11 mouse cellular contexts compared by ENCODE assay signal in genomic region chr10:108831801-108832200, GRCm38 (mm10).
DNase-seq lines count a peak whose midpoint lies in the region; ATAC-seq and TF ChIP-seq lines count a peak whose summit lies in the region.
"Had no signal": no experiment of that assay in that cellular context is flagged by ENCODE, and none has a peak within 500 bp of the region (broad histone marks: within the 10 kb centered on the region; RNA-seq: fewer than 3 reads in every experiment).

No protein-coding gene starts in this region.

- no peak for DNase-seq in heart, adult 8-10 months (ENCODE audit: low spot score)
- peak; percentile 3 for DNase-seq in A20 (ENCODE audit: low read depth, low spot score)
- peak; percentile 58 to 69 for DNase-seq in cerebellum, adult 2 months
- no peak for DNase-seq in midbrain, embryonic 11.5 days (ENCODE audit: low spot score, missing footprints)
- DNase-seq in right cerebral cortex, adult 18-20 months, result no peak
- no peak for DNase-seq in embryo, embryonic 11 days
- no peak for DNase-seq in adrenal gland, adult 8-10 months
- DNase-seq: heart, adult 11 months; right cerebral cortex, postnatal 4 days had no signal

- no peaks in the 10 kb centered on the region for H3K4me1 ChIP-seq in heart, embryonic 11.5 days (ENCODE audit: control insufficient read depth, insufficient read depth, low read length)
- peaks cover 5% of the 10 kb centered on the region; the same call in 1 of the 2 replicates for H3K4me1 ChIP-seq in cerebellum, adult 2 months (ENCODE audit: control insufficient read depth, insufficient read depth, low read length)
- no peaks in the 10 kb centered on the region for H3K4me1 ChIP-seq in midbrain, embryonic 11.5 days (ENCODE audit: control insufficient read depth, insufficient read depth, low read length)
- H3K4me1 ChIP-seq: liver, embryonic 15.5 days had no signal

- H3K27ac ChIP-seq in heart, embryonic 11.5 days (ENCODE audit: low read depth, low read length), result no peak overlapping the region
- 0 out of 2 replicates have a peak overlapping the region, but pooled peaks have one; percentile 56 for H3K27ac ChIP-seq in cerebellum, adult 2 months (ENCODE audit: insufficient read depth, low read length)
- H3K27ac ChIP-seq in midbrain, embryonic 11.5 days (ENCODE audit: low read depth, low read length), result no peak overlapping the region
- H3K27ac ChIP-seq: liver, embryonic 15.5 days had no signal

- peak overlapping the region; percentile 37 for H3K4me2 ChIP-seq in heart, embryonic 11.5 days
- H3K4me2 ChIP-seq in midbrain, embryonic 11.5 days, result peak overlapping the region; percentile 32
- H3K4me2 ChIP-seq: liver, embryonic 15.5 days had no signal

- H3K36me3 ChIP-seq in heart, embryonic 11.5 days (ENCODE audit: control insufficient read depth, insufficient read depth, low read length), result no peaks in the 10 kb centered on the region
- H3K36me3 ChIP-seq in midbrain, embryonic 11.5 days (ENCODE audit: control insufficient read depth, insufficient read depth, low read length), result no peaks in the 10 kb centered on the region
- H3K36me3 ChIP-seq: liver, embryonic 15.5 days had no signal

- H3K9me3 ChIP-seq in heart, embryonic 11.5 days (replicated peaks; ENCODE audit: control insufficient read depth, low read length), result no peaks in the 10 kb centered on the region
- H3K9me3 ChIP-seq in midbrain, embryonic 11.5 days (ENCODE audit: control insufficient read depth, low read length), result no peaks in the 10 kb centered on the region
- H3K9me3 ChIP-seq: liver, embryonic 15.5 days had no signal

- no peak for TF ChIP-seq CTCF in cerebellum, adult 2 months (IDR thresholded peaks at IDR 0.05; ENCODE audit: borderline replicate concordance, insufficient read depth, low read depth, low read length)

- H3K27me3 ChIP-seq in heart, embryonic 11.5 days (ENCODE audit: control insufficient read depth, insufficient read depth, low read length), result no peaks in the 10 kb centered on the region
- no peaks in the 10 kb centered on the region for H3K27me3 ChIP-seq in cerebellum, adult 2 months (ENCODE audit: control insufficient read depth, insufficient read depth, low read length)
- H3K27me3 ChIP-seq in midbrain, embryonic 11.5 days (ENCODE audit: control insufficient read depth, insufficient read depth, low read length), result no peaks in the 10 kb centered on the region
- H3K27me3 ChIP-seq: liver, embryonic 15.5 days had no signal

- 49% methylated on average over 6 of the region's 6 CpGs for WGBS in heart, embryonic 11.5 days (ENCODE audit: insufficient replicate concordance)
- 11% methylated on average over 6 of the region's 6 CpGs for WGBS in cerebellum, adult 2 months
- 56% methylated on average over 6 of the region's 6 CpGs for WGBS in midbrain, embryonic 11.5 days

- H3K4me3 ChIP-seq in heart, embryonic 11.5 days (ENCODE audit: low read depth, low read length), result no peak overlapping the region
- peak overlapping the region; percentile 75 for H3K4me3 ChIP-seq in cerebellum, adult 2 months (replicated peaks; ENCODE audit: insufficient read depth, low read depth, low read length)
- H3K4me3 ChIP-seq in midbrain, embryonic 11.5 days (ENCODE audit: low read depth, low read length), result no peak overlapping the region
- H3K4me3 ChIP-seq: liver, embryonic 15.5 days had no signal

- TF ChIP-seq POLR2A in cerebellum, adult 2 months (IDR thresholded peaks at IDR 0.05; ENCODE audit: borderline replicate concordance, insufficient read depth, low read length), result no peak

- no peak for ATAC-seq in heart, embryonic 11.5 days (replicated peaks; ENCODE audit: insufficient number of reproducible peaks, low FRiP score, low TSS enrichment)
- ATAC-seq in midbrain, embryonic 11.5 days (ENCODE audit: low FRiP score), result peak; percentile 84

- no peak overlapping the region for H3K9ac ChIP-seq in heart, embryonic 11.5 days (ENCODE audit: low read depth, low read length)
- H3K9ac ChIP-seq in midbrain, embryonic 11.5 days (ENCODE audit: low read length), result no peak overlapping the region
- H3K9ac ChIP-seq: liver, embryonic 15.5 days had no signal

Comparison
In these comparisons a context has a peak if more than half of its experiments do, and no peak if none do; other contexts are left out.
1. DNase-seq: peak in A20 (single experiment) and cerebellum, adult 2 months (2 of 2); none in heart, adult 8-10 months (single experiment), midbrain, embryonic 11.5 days (single experiment), right cerebral cortex, adult 18-20 months (single experiment), embryo, embryonic 11 days (single experiment) and adrenal gland, adult 8-10 months (single experiment).